Mouse (Mus musculus) myocyte (in vitro differentiated cells): ENCODE measurements around the gene Ap1g1. TPM values are rescaled to one million over a fixed set of nuclear protein-coding genes. Genes with fewer than 3 reads are reported as not detected.

Source experiments
- H3K27me3 ChIP-seq: one replicate; pipeline ENCODE4 v1.6.1; 2011; ENCODE audit not compliant: control insufficient read depth, insufficient read depth, insufficient read length
- H3K36me3 ChIP-seq: one replicate; pipeline ENCODE4 v1.6.1; 2011; ENCODE audit not compliant: control insufficient read depth, insufficient read depth
- H3K4me2 ChIP-seq: one replicate; pipeline ENCODE4 v1.6.1; 2011; ENCODE audit warnings: low read depth, control low read depth
- H3K4me3 ChIP-seq: one replicate; pipeline ENCODE4 v1.5.1; 2011; ENCODE audit warnings: mild to moderate bottlenecking, control low read depth, moderate library complexity
- H3K79me2 ChIP-seq: one replicate; pipeline ENCODE4 v1.6.1; 2011; ENCODE audit not compliant: control insufficient read depth, insufficient read depth
- H3ac ChIP-seq: one replicate; pipeline ENCODE4 v1.6.1; 2011; ENCODE audit not compliant: control insufficient read depth, insufficient read length
- CEBPB ChIP-seq: IDR thresholded peaks from 2 replicates; pipeline ENCODE4 v1.6.1; 2011; ENCODE audit warnings: mild to moderate bottlenecking, moderate library complexity; ENCODE audit not compliant: poor library complexity, insufficient read depth, severe bottlenecking
- E2F4 ChIP-seq: IDR thresholded peaks from one replicate; pipeline ENCODE4 v1.6.1; 2011; ENCODE audit warnings: mild to moderate bottlenecking, control low read depth, moderate library complexity; ENCODE audit not compliant: insufficient read depth
- MAX ChIP-seq: IDR thresholded peaks from one replicate; pipeline ENCODE4 v1.6.1; 2011; ENCODE audit warnings: low read depth, mild to moderate bottlenecking, control low read depth
- MYOD1 ChIP-seq, 3 experiments: IDR thresholded peaks; one replicate each; pipeline ENCODE4 v1.6.1; 2011; ENCODE audit warnings: control low read depth in 2 of 3, low read depth in 2 of 3, mild to moderate bottlenecking in 2 of 3, moderate library complexity in 1 of 3; ENCODE audit not compliant: insufficient read length in 2 of 3, control insufficient read depth in 1 of 3
- MYOG ChIP-seq, 3 experiments: IDR thresholded peaks; one replicate each; pipeline ENCODE4 v1.6.1; 2011; ENCODE audit warnings: control low read depth in 2 of 3, low read depth in 2 of 3, mild to moderate bottlenecking in 2 of 3; ENCODE audit not compliant: insufficient read length in 2 of 3, control insufficient read depth in 1 of 3, insufficient read depth in 1 of 3
- POLR2A ChIP-seq: IDR thresholded peaks from one replicate; pipeline ENCODE4 v1.6.1; 2011; ENCODE audit warnings: low read depth, mild to moderate bottlenecking, control low read depth, moderate library complexity; ENCODE audit not compliant: insufficient read length
- POLR2AphosphoS2 ChIP-seq: IDR thresholded peaks from one replicate; pipeline ENCODE4 v1.6.1; 2011; ENCODE audit warnings: low read depth, control low read depth; ENCODE audit not compliant: insufficient read length
- REST ChIP-seq: IDR thresholded peaks from one replicate; pipeline ENCODE4 v1.6.1; 2011; ENCODE audit warnings: mild to moderate bottlenecking, control low read depth, moderate library complexity; ENCODE audit not compliant: insufficient read depth, insufficient read length
- SRF ChIP-seq: IDR thresholded peaks from one replicate; pipeline ENCODE4 v1.6.1; 2011; ENCODE audit warnings: low read depth; ENCODE audit not compliant: control insufficient read depth, insufficient read length
- TCF12 ChIP-seq: IDR thresholded peaks from one replicate; pipeline ENCODE4 v1.6.1; 2011; ENCODE audit warnings: mild to moderate bottlenecking, control low read depth; ENCODE audit not compliant: poor library complexity, insufficient read depth, severe bottlenecking
- TCF3 ChIP-seq: IDR thresholded peaks from one replicate; pipeline ENCODE4 v1.6.1; 2011; ENCODE audit warnings: low read depth, control low read depth; ENCODE audit not compliant: insufficient read length
- USF1 ChIP-seq: IDR thresholded peaks from one replicate; pipeline ENCODE4 v1.6.1; 2011; ENCODE audit warnings: low read depth, mild to moderate bottlenecking, control low read depth, moderate library complexity
- polyA plus RNA-seq: library from polyadenylated mRNA; unstranded; fragments of >200 nt; fragmentation: generic; extraction: Trizol; gene quantifications from one replicate; pipeline ENCODE4 v1.2.1, GENCODE M21; 2012; ENCODE audit warnings: missing spikeins

Ap1g1 gene
- polyA plus RNA-seq, 1 experiment = 21.1 TPM

DNA sequence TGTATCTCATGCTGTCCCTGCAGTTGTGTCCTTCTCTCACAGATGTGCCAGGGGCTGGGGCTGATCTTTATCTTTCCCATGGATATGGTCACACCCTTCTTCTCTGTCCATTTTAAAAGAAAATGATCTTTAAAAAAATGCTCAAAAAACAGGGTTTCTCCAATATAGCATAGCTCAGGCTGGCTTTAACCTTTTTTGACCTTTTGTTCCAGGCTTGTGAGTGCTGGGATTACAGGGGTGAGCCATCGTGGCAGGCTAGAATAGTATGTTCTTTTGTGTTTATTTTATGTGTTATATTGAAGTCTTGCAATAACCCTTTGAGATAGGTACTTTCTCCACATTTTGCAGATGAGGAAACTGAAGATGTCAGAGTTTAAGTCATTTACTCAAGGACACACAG, 16.8 kb downstream of the Ap1g1 start:
- no peak overlapping the region for H3ac ChIP-seq
- peaks cover 3% of the 10 kb centered on the region for H3K36me3 ChIP-seq
- H3K27me3 ChIP-seq = no peaks in the 10 kb centered on the region
- no peak overlapping the region for H3K4me2 ChIP-seq
- no peak for TF ChIP-seq MYOG (IDR thresholded peaks at IDR 0.05; ENCODE audit: control insufficient read depth in 1 of 3, insufficient read depth in 1 of 3, insufficient read length in 2 of 3, low read depth in 2 of 3)
- TF ChIP-seq E2F4 = no peak
- TF ChIP-seq MYOD1 (IDR thresholded peaks at IDR 0.05; ENCODE audit: control insufficient read depth in 1 of 3, insufficient read length in 2 of 3, low read depth in 2 of 3) = no peak
- TF ChIP-seq TCF12 = no peak
- no peak for TF ChIP-seq TCF3
- TF ChIP-seq CEBPB = no peak
- no peak for TF ChIP-seq REST
- H3K79me2 ChIP-seq = peaks cover 100% of the 10 kb centered on the region
- H3K4me3 ChIP-seq = no peak overlapping the region

DNA sequence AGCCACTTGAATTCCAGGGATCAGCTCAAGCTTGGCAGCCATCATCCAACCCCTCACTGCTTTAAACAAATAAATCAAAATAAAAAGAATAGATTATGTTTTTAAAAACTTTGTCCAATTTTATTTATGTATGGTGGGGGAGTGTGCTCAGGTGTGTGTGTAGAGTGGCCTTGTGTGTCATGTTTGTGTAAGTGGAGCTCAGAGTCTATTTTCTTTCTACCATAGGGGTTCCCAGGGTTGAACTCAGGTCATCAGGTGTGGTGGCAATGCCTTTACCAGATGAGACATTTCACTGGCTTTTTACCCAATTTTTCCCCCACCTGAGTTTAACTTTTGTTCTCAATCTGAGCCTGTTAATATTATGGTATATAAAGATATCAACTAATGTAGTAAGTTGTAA, 20.4 kb downstream of the Ap1g1 start:
- Histone ChIP-seq H3K36me3 (peaks cover 3% of the 10 kb centered on the region), H3ac (no peak overlapping the region), H3K27me3 (no peaks in the 10 kb centered on the region), H3K4me3 (no peak overlapping the region), H3K79me2 (peaks cover 99% of the 10 kb centered on the region), H3K4me2 (no peak overlapping the region)
- TF ChIP-seq POLR2AphosphoS2 (no peak), TCF3 (no peak), MYOG (IDR thresholded peaks at IDR 0.05; ENCODE audit: control insufficient read depth in 1 of 3, insufficient read depth in 1 of 3, insufficient read length in 2 of 3, low read depth in 2 of 3) (no peak), TCF12 (no peak), POLR2A (no peak), E2F4 (no peak), MAX (no peak), CEBPB (no peak)

DNA sequence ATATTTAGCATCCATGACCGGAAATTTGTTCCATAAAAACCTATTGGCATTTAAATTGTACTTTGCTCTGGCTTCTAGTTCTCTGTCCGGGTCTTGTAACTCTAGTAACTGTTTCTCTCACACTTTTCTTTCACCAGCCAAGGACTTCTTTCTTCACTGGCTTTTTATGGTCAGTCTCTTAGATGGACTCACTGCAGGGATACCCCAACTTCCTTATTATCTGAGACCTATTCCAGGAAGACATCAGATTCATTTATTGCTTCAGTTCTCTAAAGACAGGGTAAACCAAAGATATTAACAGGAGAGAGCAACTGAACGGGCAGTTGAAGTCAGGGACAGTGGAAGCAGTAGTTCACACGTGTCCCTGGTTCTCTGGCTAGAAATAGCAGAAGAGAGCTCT, 20.9 kb downstream of the Ap1g1 start:
- Histone ChIP-seq H3K27me3 (no peaks in the 10 kb centered on the region), H3K4me2 (no peak overlapping the region), H3ac (no peak overlapping the region), H3K79me2 (peaks cover 98% of the 10 kb centered on the region), H3K4me3 (no peak overlapping the region), H3K36me3 (peaks cover 3% of the 10 kb centered on the region)
- TF ChIP-seq MYOG (IDR thresholded peaks at IDR 0.05; ENCODE audit: control insufficient read depth in 1 of 3, insufficient read depth in 1 of 3, insufficient read length in 2 of 3, low read depth in 2 of 3) (no peak), POLR2A (no peak), TCF12 (no peak), TCF3 (no peak), REST (no peak), CEBPB (no peak), USF1 (no peak), MYOD1 (IDR thresholded peaks at IDR 0.05; ENCODE audit: control insufficient read depth in 1 of 3, insufficient read length in 2 of 3, low read depth in 2 of 3) (no peak), SRF (no peak), E2F4 (no peak), MAX (no peak), POLR2AphosphoS2 (no peak)

- Histone ChIP-seq H3K27me3 (no peaks in the 10 kb centered on the region), H3K4me3 (no peak overlapping the region), H3K79me2 (peaks cover 94% of the 10 kb centered on the region), H3ac (no peak overlapping the region), H3K4me2 (no peak overlapping the region), H3K36me3 (peaks cover 3% of the 10 kb centered on the region)
- TF ChIP-seq USF1 = no peak
- TF ChIP-seq SRF = no peak
- TF ChIP-seq REST = no peak
- no peak for TF ChIP-seq POLR2AphosphoS2
- TF ChIP-seq MAX = no peak
- no peak for TF ChIP-seq TCF3
- no peak for TF ChIP-seq MYOG (IDR thresholded peaks at IDR 0.05; ENCODE audit: control insufficient read depth in 1 of 3, insufficient read depth in 1 of 3, insufficient read length in 2 of 3, low read depth in 2 of 3)
Observed at GRCm38 (mm10) chr8:109800325-109800724, 22.0 kb downstream of the Ap1g1 start.

DNA sequence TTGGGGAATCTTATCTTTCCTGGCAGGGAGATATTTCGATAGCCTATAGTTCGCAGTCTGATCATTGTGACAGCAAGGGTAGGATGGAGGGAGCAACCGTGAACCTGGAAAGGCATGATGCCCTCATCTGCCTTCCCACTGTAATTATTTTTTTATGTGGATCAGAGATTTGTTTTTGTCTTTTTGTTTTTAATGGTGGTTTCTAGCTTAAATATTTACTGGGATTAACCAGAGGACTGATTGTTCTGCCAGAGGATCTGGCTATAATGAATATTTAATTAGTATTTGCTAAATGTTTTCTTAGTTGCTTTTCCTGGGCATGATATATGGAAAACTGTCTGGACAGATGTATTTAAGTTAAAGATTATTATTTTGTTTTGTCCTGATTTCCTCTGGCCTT, 24.9 kb downstream of the Ap1g1 start:
- peaks cover 7% of the 10 kb centered on the region for H3K36me3 ChIP-seq
- H3K4me3 ChIP-seq = no peak overlapping the region
- no peak overlapping the region for H3K4me2 ChIP-seq
- TF ChIP-seq TCF3 = no peak
- no peak for TF ChIP-seq CEBPB
- no peak for TF ChIP-seq SRF
- TF ChIP-seq MYOD1 (IDR thresholded peaks at IDR 0.05; ENCODE audit: control insufficient read depth in 1 of 3, insufficient read length in 2 of 3, low read depth in 2 of 3) = no peak
- TF ChIP-seq REST = no peak
- no peak for TF ChIP-seq POLR2A
- no peak for TF ChIP-seq E2F4
- no peaks in the 10 kb centered on the region for H3K27me3 ChIP-seq
- H3K79me2 ChIP-seq = peaks cover 65% of the 10 kb centered on the region
- no peak overlapping the region for H3ac ChIP-seq
